Mouse (Mus musculus) limb, embryonic 15.5 days (tissue): Measurements from ENCODE around the gene Zan. TPM values are rescaled to one million over a fixed set of nuclear protein-coding genes. Genes with fewer than 3 reads are reported as not detected.

ENCODE experiments used
- ATAC-seq: fragments of 200-750 bp; cut with Nextera tagmentation; 2 replicates; pipeline ENCODE4 v1.8.0; 2017; ENCODE audit warnings: low read depth, moderate TSS enrichment; ENCODE audit not compliant: insufficient number of reproducible peaks, low FRiP score, low TSS enrichment
- H3K27ac ChIP-seq: fragments of 300-500 bp; sonication (generic); 2 replicates; pipeline ENCODE4 v1.5.1; 2015; ENCODE audit warnings: moderate library complexity, mild to moderate bottlenecking, inconsistent platforms
- H3K27me3 ChIP-seq: fragments of 300-500 bp; sonication (generic); 2 replicates; pipeline ENCODE4 v1.6.1; 2015; ENCODE audit warnings: inconsistent platforms
- H3K36me3 ChIP-seq: fragments of 300-500 bp; sonication (generic); 2 replicates; pipeline ENCODE4 v1.6.1; 2015; ENCODE audit warnings: inconsistent platforms
- H3K4me1 ChIP-seq: fragments of 300-500 bp; sonication (generic); 2 replicates; pipeline ENCODE4 v1.6.1; 2015; ENCODE audit warnings: inconsistent platforms
- H3K4me2 ChIP-seq: fragments of 300-500 bp; sonication (generic); 2 replicates; pipeline ENCODE4 v1.6.1; 2015; ENCODE audit warnings: mild to moderate bottlenecking, inconsistent platforms
- H3K4me3 ChIP-seq: fragments of 300-500 bp; sonication (generic); 2 replicates; pipeline ENCODE4 v1.5.1; 2015; ENCODE audit warnings: mild to moderate bottlenecking, inconsistent platforms
- H3K9ac ChIP-seq: fragments of 300-500 bp; sonication (generic); 2 replicates; pipeline ENCODE4 v1.6.1; 2015; ENCODE audit warnings: inconsistent platforms
- H3K9me3 ChIP-seq: fragments of 300-500 bp; sonication (generic); 2 replicates; pipeline ENCODE4 v1.6.1; 2016; ENCODE audit warnings: inconsistent platforms
- WGBS: fragments of 180-500 bp; shearing (Covaris S2); methylation state at CpG from one replicate; pipeline ENCODE4 v1.1.7; 2015; 5-methylcytosine and 5-hydroxymethylcytosine counted together
- polyA plus RNA-seq: library from polyadenylated mRNA; unstranded; fragments of >200 nt; fragmentation: Nextera tagmentation; extraction: Ambion mirVana; gene quantifications from 2 replicates; pipeline ENCODE4 v1.2.1, GENCODE M21; 2015

Gene Zan
- polyA plus RNA-seq, 1 experiment from 2014 or later = 0.13 TPM

- Histone ChIP-seq H3K9ac (no peak overlapping the region), H3K4me3 (no peak overlapping the region), H3K27ac (no peak overlapping the region), H3K4me1 (peaks cover 8% of the 10 kb centered on the region; the same call in 1 of the 2 replicates), H3K9me3 (no peaks in the 10 kb centered on the region), H3K4me2 (no peak overlapping the region), H3K36me3 (peaks cover 98% of the 10 kb centered on the region), H3K27me3 (no peaks in the 10 kb centered on the region)
- no peak for ATAC-seq
- 94% methylated on average over 10 of the region's 11 CpGs for WGBS
Observed at GRCm38 (mm10) chr5:137369665-137370064, 107.2 kb downstream of the Zan start.

DNA sequence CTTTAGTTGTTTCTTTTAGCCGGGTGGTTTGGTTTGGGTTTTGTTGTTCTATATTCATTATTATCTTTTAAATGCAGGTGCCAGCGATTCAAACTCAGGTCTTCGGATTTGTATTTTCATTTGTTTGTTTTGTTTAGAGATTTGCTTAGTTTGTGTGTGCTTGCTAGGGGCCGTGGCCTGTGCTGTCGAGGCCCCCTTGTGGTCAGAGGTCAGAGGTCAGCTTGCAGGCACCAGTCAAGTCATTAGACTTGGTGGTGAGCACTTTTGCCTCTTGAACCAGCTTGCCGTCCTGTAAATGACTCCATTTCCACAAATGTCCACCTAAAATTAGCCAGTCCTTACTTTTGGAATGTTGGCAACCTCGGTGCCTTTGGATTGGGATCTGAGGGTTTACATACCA, 118.5 kb downstream of the Zan start:
- Histone ChIP-seq H3K4me2 (no peak overlapping the region), H3K4me1 (peaks cover 14% of the 10 kb centered on the region), H3K9me3 (no peaks in the 10 kb centered on the region), H3K27me3 (no peaks in the 10 kb centered on the region), H3K9ac (no peak overlapping the region), H3K4me3 (no peak overlapping the region), H3K27ac (no peak overlapping the region), H3K36me3 (peaks cover 92% of the 10 kb centered on the region)
- WGBS = 38% methylated on average over 7 of the region's 7 CpGs
- no peak for ATAC-seq

GRCm38 (mm10) chr5:137354091-137354490, 122.8 kb downstream of the Zan start:
- H3K4me3 ChIP-seq = no peak overlapping the region
- 88% methylated on average over 17 of the region's 17 CpGs for WGBS
- no peak overlapping the region for H3K9ac ChIP-seq
- H3K27me3 ChIP-seq = no peaks in the 10 kb centered on the region
- peaks cover 36% of the 10 kb centered on the region for H3K4me1 ChIP-seq
- no peak overlapping the region for H3K27ac ChIP-seq
- ATAC-seq = no peak
- H3K9me3 ChIP-seq = no peaks in the 10 kb centered on the region
- H3K4me2 ChIP-seq = no peak overlapping the region
- H3K36me3 ChIP-seq = peaks cover 51% of the 10 kb centered on the region

DNA sequence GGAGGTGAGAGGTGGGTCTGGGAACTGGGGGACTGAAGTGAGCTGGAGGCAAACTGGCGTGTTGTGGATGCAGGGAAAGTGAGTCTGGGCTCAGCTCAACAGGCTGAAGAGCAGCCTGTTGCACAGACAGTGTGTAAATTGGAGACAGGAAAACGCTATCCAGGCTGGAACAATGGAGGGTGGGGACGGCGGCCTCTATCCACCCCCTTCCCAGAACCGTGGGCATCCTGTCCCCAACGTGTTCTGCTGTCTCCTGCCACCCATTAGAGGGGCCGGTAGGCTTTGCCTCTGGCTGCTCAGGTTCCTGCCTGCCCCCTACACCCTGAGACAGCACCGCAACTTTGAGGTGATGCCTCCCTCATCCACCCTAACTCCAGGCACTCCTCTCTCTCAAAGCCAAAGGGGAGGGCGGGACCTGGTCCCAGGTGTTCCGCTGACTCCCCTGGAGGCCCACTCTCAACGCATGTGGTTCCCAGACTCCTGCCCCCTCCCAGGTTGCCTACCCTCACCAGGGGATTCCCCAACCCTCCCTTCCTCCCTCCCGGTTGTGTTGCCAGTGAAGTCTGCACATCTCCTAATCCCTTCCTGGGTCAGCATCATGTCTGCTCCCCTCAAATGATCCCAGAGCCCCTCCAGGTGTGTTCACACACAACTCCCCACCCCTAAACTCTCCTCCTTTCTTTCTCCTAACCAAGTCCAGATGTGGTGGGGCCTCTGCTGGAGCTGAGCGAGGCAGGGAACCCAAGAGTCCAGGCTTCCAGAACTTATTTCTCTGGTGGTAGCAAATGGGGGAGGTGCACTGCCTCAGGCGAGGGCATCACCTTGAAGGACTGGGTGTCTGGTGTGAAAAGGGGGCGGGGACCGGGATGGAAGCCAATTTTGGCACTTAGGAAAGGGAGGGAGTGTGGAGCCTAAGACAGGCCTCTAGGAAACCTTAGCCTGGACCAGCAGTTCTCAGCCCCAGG, 124.6 kb downstream of the Zan start:
- Histone ChIP-seq H3K36me3 (peaks cover 34% of the 10 kb centered on the region), H3K4me2 (peak overlapping the region; percentile 83), H3K4me1 (peaks cover 46% of the 10 kb centered on the region), H3K9me3 (no peaks in the 10 kb centered on the region), H3K27ac (peak overlapping the region; percentile 99), H3K27me3 (no peaks in the 10 kb centered on the region), H3K4me3 (peak overlapping the region; percentile 86), H3K9ac (peak overlapping the region; percentile 87)
- 4% methylated on average over 16 of the region's 16 CpGs for WGBS
- ATAC-seq = no peak

DNA sequence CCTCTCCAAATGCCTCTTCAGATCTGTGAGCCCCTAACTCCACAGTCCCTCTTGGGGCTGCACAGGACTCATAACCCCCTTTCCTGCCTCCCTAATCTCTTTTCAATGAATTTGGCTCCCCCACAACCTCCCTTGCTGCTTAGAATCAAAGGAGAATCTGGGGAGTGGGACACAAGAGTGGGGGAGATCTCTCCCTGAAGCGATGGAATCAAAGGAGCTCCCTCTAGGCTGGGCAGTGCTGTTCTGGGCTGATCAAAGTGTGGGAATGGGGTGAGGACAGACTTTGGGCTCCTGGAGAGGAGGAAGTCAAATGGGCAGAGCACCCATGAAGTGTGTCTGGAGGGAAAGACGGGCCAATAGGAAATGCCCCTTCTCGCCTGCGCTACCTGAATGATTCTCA, 125.5 kb downstream of the Zan start:
- peaks cover 27% of the 10 kb centered on the region for H3K36me3 ChIP-seq
- peaks cover 50% of the 10 kb centered on the region for H3K4me1 ChIP-seq
- WGBS = 10% methylated on average over 4 of the region's 4 CpGs
- H3K9me3 ChIP-seq = no peaks in the 10 kb centered on the region
- no peak for ATAC-seq
- H3K27ac ChIP-seq = peak overlapping the region; percentile 99
- no peaks in the 10 kb centered on the region for H3K27me3 ChIP-seq
- H3K9ac ChIP-seq = peak overlapping the region; percentile 87
- peak overlapping the region; percentile 83 for H3K4me2 ChIP-seq
- H3K4me3 ChIP-seq = peak overlapping the region; percentile 86

DNA sequence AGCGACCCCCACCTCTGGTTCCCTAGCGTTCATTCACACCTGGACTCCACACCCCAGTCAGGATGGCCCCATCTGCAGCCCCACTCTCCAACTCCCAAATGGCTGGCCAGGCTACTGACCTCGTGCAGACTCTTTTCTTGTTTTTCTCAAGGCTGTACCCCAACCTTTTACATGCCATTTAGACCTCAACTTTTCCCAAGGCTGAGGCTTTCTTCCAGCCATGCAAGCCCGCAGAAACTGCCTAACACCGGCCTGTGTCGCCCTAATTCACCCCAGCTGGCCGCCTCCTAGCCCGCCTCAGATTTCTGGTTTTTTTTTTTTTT, 125.8 kb downstream of the Zan start:
- H3K36me3 ChIP-seq = peaks cover 24% of the 10 kb centered on the region
- peak overlapping the region; percentile 87 for H3K9ac ChIP-seq
- H3K4me2 ChIP-seq = peak overlapping the region; percentile 83
- 2% methylated on average over 8 of the region's 8 CpGs for WGBS
- no peaks in the 10 kb centered on the region for H3K27me3 ChIP-seq
- H3K27ac ChIP-seq = peak overlapping the region; percentile 99
- peak overlapping the region; percentile 86 for H3K4me3 ChIP-seq
- no peaks in the 10 kb centered on the region for H3K9me3 ChIP-seq
- ATAC-seq = no peak
- peaks cover 51% of the 10 kb centered on the region for H3K4me1 ChIP-seq

- Histone ChIP-seq H3K4me1 (peaks cover 56% of the 10 kb centered on the region), H3K4me2 (peak overlapping the region; percentile 83), H3K27me3 (no peaks in the 10 kb centered on the region), H3K4me3 (peak overlapping the region; percentile 86), H3K36me3 (peaks cover 18% of the 10 kb centered on the region), H3K9me3 (no peaks in the 10 kb centered on the region), H3K9ac (peak overlapping the region; percentile 87), H3K27ac (peak overlapping the region; percentile 99)
- ATAC-seq = peak; percentile 78
- under 1% methylated on average over 55 of the region's 55 CpGs for WGBS
Observed at GRCm38 (mm10) chr5:137350205-137351057, 126.4 kb downstream of the Zan start.

DNA sequence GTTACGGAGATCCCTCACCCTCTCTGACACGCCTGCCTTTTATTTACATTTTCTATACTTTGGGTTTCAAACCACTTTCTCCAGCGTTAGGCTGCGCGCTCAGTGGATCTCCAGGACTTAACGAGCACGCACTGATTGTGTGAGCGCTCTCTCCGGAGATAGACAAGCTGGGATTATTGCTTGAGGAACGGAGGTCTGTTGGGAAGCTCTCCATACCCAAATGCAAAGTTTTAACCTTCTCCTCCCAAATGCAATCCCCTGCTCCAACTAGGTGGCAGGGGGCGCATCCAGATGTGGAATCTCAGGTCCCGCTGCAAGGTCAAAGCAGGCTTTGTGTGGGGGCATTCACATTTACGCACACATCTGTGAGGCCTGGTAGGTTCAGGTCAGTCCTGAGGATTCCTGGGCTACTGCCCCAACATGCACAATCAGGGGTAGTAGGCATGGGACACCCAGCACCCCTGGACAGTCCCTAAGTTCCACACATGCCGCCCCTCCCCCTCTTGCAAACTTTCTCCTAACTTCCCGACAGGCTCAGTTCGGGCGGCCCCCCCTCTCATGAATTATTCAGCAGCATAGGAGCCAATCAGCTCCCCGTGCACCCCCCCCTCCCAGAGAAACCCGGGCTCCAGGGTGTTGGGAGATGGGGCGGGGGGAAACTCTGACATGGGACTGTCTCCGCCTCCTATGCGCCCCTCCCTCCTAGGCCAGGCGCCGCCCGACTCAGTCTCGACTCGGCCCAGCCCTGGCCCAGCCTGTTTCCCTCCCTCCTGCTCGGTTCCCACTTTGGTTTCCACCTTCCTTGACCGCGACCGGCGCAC, 127.3 kb downstream of the Zan start, which contains the start of gene Ephb4:
TSS of gene Ephb4 (plus strand) at position 726 of the 821 bp plus-strand sequence.
- Histone ChIP-seq H3K4me1 (peaks cover 55% of the 10 kb centered on the region), H3K9ac (peak within 1 kb of the TSS; percentile 87), H3K27me3 (no peaks in the 10 kb centered on the region), H3K36me3 (peaks cover 9% of the 10 kb centered on the region), H3K9me3 (no peaks in the 10 kb centered on the region), H3K4me3 (peak within 1 kb of the TSS; percentile 86), H3K27ac (peak within 1 kb of the TSS; percentile 99), H3K4me2 (peak within 1 kb of the TSS; percentile 83)
- ATAC-seq = peak; percentile 98
- 0% methylated on average over 31 of the region's 32 CpGs for WGBS

DNA sequence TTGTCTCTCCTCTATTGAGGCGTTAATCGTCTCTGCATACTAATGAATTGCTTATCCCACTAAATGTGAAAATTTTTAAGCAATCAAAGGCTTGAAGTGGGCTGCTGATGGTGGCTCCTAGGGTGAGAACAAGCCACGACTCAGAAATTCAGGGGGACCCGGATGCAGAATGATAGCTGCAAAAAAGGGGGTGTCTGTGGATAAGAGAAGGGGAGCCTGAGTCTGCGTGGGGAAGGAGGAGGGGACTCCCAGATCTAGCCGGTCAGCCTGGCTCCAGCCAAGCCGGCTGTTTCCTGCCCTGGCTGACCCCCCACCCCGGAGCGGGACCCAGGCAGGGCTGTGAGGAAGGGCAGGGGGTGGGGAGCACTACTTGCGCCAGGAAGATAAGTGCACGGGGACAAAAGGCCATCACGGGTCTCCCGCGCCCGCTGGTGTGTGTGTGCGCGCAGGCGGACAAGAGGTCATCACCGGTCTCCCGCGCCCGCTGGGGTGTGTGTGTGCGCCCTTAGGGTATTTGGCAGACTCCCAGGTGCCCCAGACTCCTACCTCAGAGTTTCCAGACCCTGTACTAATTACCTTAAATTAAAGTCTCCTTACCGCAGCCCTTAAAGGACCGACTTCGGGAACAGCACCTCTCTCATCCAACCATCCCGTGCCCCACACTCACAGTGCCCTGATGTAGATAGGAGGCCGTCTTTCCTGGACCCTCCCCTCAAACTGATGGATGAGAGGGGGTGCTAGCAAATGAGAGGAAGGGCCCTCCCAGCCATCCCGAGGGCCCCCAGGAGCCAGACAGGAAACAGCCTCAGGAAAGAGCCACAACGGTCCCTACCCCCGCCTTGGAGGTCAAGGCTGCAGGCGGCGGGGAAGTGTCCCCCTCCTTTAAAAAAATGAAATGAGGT, 128.1 kb downstream of the Zan start:
- Histone ChIP-seq H3K9me3 (no peaks in the 10 kb centered on the region), H3K27ac (peak overlapping the region; percentile 99), H3K36me3 (peaks cover under 1% of the 10 kb centered on the region), H3K4me3 (peak overlapping the region; percentile 86), H3K27me3 (no peaks in the 10 kb centered on the region), H3K9ac (peak overlapping the region; percentile 40), H3K4me1 (peaks cover 51% of the 10 kb centered on the region), H3K4me2 (peak overlapping the region; percentile 83)
- ATAC-seq = no peak
- WGBS = 2% methylated on average over 33 of the region's 33 CpGs

GRCm38 (mm10) chr5:137347856-137348255, 129.0 kb downstream of the Zan start:
- H3K4me1 ChIP-seq = peaks cover 47% of the 10 kb centered on the region
- no peaks in the 10 kb centered on the region for H3K9me3 ChIP-seq
- H3K9ac ChIP-seq = no peak overlapping the region
- WGBS = 31% methylated on average over 7 of the region's 7 CpGs
- no peak for ATAC-seq
- H3K27me3 ChIP-seq = no peaks in the 10 kb centered on the region
- H3K4me2 ChIP-seq = no peak overlapping the region
- H3K36me3 ChIP-seq = no peaks in the 10 kb centered on the region; the same call in 1 of the 2 replicates
- no peak overlapping the region for H3K4me3 ChIP-seq
- peak overlapping the region; percentile 99 for H3K27ac ChIP-seq
